Mouse (Mus musculus) intestine, embryonic 16.5 days (tissue): ENCODE measurements at regions not wholly inside any gene's neighbourhood (a gene's known extent, or its start where the extent isn't known, plus 50 kb on each side); places are given as distances from the start of the nearest gene placed in this dataset.

Experiments
- ATAC-seq: fragments of 200-750 bp; cut with Nextera tagmentation; 2 replicates; pipeline ENCODE4 v1.8.0; 2017; ENCODE audit warnings: moderate TSS enrichment, moderate library complexity
- H3K27ac ChIP-seq: fragments of 300-500 bp; sonication (generic); 2 replicates; pipeline ENCODE4 v1.5.1; 2014; ENCODE audit warnings: mild to moderate bottlenecking, low read length
- H3K27me3 ChIP-seq: fragments of 300-500 bp; sonication (generic); replicated peaks from 2 replicates; pipeline ENCODE4 v1.6.1; 2014; ENCODE audit warnings: low read length, control low read depth, mixed read lengths; ENCODE audit not compliant: control insufficient read depth, insufficient read depth
- H3K36me3 ChIP-seq: fragments of 300-500 bp; sonication (generic); 2 replicates; pipeline ENCODE4 v1.6.1; 2014; ENCODE audit warnings: low read length, control low read depth; ENCODE audit not compliant: control insufficient read depth, insufficient read depth
- H3K4me1 ChIP-seq: fragments of 300-500 bp; sonication (generic); 2 replicates; pipeline ENCODE4 v1.6.1; 2014; ENCODE audit warnings: low read length, control low read depth, mixed read lengths; ENCODE audit not compliant: control insufficient read depth, insufficient read depth
- H3K4me2 ChIP-seq: fragments of 300-500 bp; sonication (generic); 2 replicates; pipeline ENCODE4 v1.6.1; 2014; ENCODE audit warnings: low read depth, low read length, control low read depth
- H3K4me3 ChIP-seq: fragments of 300-500 bp; sonication (generic); 2 replicates; pipeline ENCODE4 v1.5.1; 2014; ENCODE audit warnings: mild to moderate bottlenecking, low read length
- H3K9ac ChIP-seq: fragments of 300-500 bp; sonication (generic); 2 replicates; pipeline ENCODE4 v1.6.1; 2014; ENCODE audit warnings: low read depth, low read length
- H3K9me3 ChIP-seq: fragments of 300-500 bp; sonication (generic); 2 replicates; pipeline ENCODE4 v1.6.1; 2016; ENCODE audit warnings: low read length, control low read depth; ENCODE audit not compliant: control insufficient read depth
- WGBS: fragments of 180-500 bp; shearing (Covaris S2); extraction: QIAGEN DNeasy Blood & Tissue Kit; methylation state at CpG from one replicate; pipeline ENCODE4 v1.1.7; 2014; 5-methylcytosine and 5-hydroxymethylcytosine counted together

- no peaks in the 10 kb centered on the region for H3K4me1 ChIP-seq
- H3K4me2 ChIP-seq: no peak overlapping the region
- H3K9me3 ChIP-seq: no peaks in the 10 kb centered on the region
- no peaks in the 10 kb centered on the region for H3K36me3 ChIP-seq
- no peak overlapping the region for H3K4me3 ChIP-seq
- no peak for ATAC-seq
- no peaks in the 10 kb centered on the region for H3K27me3 ChIP-seq
- no peak overlapping the region for H3K27ac ChIP-seq
- H3K9ac ChIP-seq: no peak overlapping the region
- WGBS: 71% methylated on average over 6 of the region's 6 CpGs
Observed at GRCm38 (mm10) chr4:131112536-131112935, 168.4 kb downstream of the Matn1 start.

GRCm38 (mm10) chr4:131113727-131114303 is 169.6 kb downstream of the Matn1 start:
- Histone ChIP-seq H3K9ac (no peak overlapping the region), H3K27ac (no peak overlapping the region), H3K4me2 (no peak overlapping the region), H3K4me1 (no peaks in the 10 kb centered on the region), H3K9me3 (no peaks in the 10 kb centered on the region), H3K27me3 (no peaks in the 10 kb centered on the region), H3K4me3 (no peak overlapping the region), H3K36me3 (no peaks in the 10 kb centered on the region)
- no peak for ATAC-seq
- WGBS: 43% methylated on average over 10 of the region's 10 CpGs

- ATAC-seq: no peak
- Histone ChIP-seq H3K36me3 (no peaks in the 10 kb centered on the region), H3K4me3 (no peak overlapping the region), H3K9me3 (no peaks in the 10 kb centered on the region), H3K27me3 (no peaks in the 10 kb centered on the region), H3K4me2 (no peak overlapping the region), H3K9ac (no peak overlapping the region), H3K27ac (no peak overlapping the region), H3K4me1 (no peaks in the 10 kb centered on the region)
- 12% methylated on average over 5 of the region's 5 CpGs for WGBS
Observed at GRCm38 (mm10) chr4:131115247-131115646, 171.1 kb downstream of the Matn1 start.

GRCm38 (mm10) chr4:131118586-131118985 is 174.4 kb downstream of the Matn1 start:
- H3K36me3 ChIP-seq: no peaks in the 10 kb centered on the region
- H3K4me1 ChIP-seq: no peaks in the 10 kb centered on the region
- no peak overlapping the region for H3K9ac ChIP-seq
- H3K4me2 ChIP-seq: no peak overlapping the region
- 70% methylated on average over 4 of the region's 4 CpGs for WGBS
- ATAC-seq: no peak
- H3K9me3 ChIP-seq: no peaks in the 10 kb centered on the region
- no peak overlapping the region for H3K27ac ChIP-seq
- H3K4me3 ChIP-seq: no peak overlapping the region
- no peaks in the 10 kb centered on the region for H3K27me3 ChIP-seq

- Histone ChIP-seq H3K9me3 (no peaks in the 10 kb centered on the region), H3K36me3 (no peaks in the 10 kb centered on the region), H3K27ac (no peak overlapping the region), H3K4me2 (no peak overlapping the region), H3K9ac (no peak overlapping the region), H3K4me3 (no peak overlapping the region), H3K4me1 (no peaks in the 10 kb centered on the region), H3K27me3 (no peaks in the 10 kb centered on the region)
- 82% methylated on average over 2 of the region's 2 CpGs for WGBS
- no peak for ATAC-seq
Observed at GRCm38 (mm10) chr4:131119621-131120020, 175.4 kb downstream of the Matn1 start.

- Histone ChIP-seq H3K4me2 (no peak overlapping the region), H3K4me1 (no peaks in the 10 kb centered on the region), H3K36me3 (no peaks in the 10 kb centered on the region), H3K4me3 (no peak overlapping the region), H3K9me3 (no peaks in the 10 kb centered on the region), H3K27ac (no peak overlapping the region), H3K27me3 (no peaks in the 10 kb centered on the region), H3K9ac (no peak overlapping the region)
- ATAC-seq: no peak
- WGBS: 91% methylated on average over 5 of the region's 5 CpGs
Observed at GRCm38 (mm10) chr4:131120680-131121079, 176.5 kb downstream of the Matn1 start.

- H3K9ac ChIP-seq: no peak overlapping the region
- no peak overlapping the region for H3K4me3 ChIP-seq
- no peak overlapping the region for H3K27ac ChIP-seq
- H3K27me3 ChIP-seq: no peaks in the 10 kb centered on the region
- H3K4me1 ChIP-seq: no peaks in the 10 kb centered on the region
- WGBS: 42% methylated on average over 7 of the region's 7 CpGs
- no peak overlapping the region for H3K4me2 ChIP-seq
- H3K36me3 ChIP-seq: no peaks in the 10 kb centered on the region
- ATAC-seq: no peak
- H3K9me3 ChIP-seq: no peaks in the 10 kb centered on the region
Observed at GRCm38 (mm10) chr4:131125975-131126374, 181.8 kb downstream of the Matn1 start.

GRCm38 (mm10) chr4:131126901-131127300 is 182.7 kb downstream of the Matn1 start:
- Histone ChIP-seq H3K9ac (no peak overlapping the region), H3K9me3 (no peaks in the 10 kb centered on the region), H3K4me2 (no peak overlapping the region), H3K4me1 (no peaks in the 10 kb centered on the region), H3K36me3 (no peaks in the 10 kb centered on the region), H3K4me3 (no peak overlapping the region), H3K27ac (no peak overlapping the region), H3K27me3 (no peaks in the 10 kb centered on the region)
- ATAC-seq: no peak
- WGBS: 74% methylated on average over 6 of the region's 6 CpGs

GRCm38 (mm10) chr4:131128646-131129045 is 184.5 kb downstream of the Matn1 start:
- Histone ChIP-seq H3K4me2 (no peak overlapping the region), H3K4me3 (no peak overlapping the region), H3K36me3 (no peaks in the 10 kb centered on the region), H3K4me1 (no peaks in the 10 kb centered on the region), H3K27me3 (no peaks in the 10 kb centered on the region), H3K9ac (no peak overlapping the region), H3K27ac (no peak overlapping the region), H3K9me3 (no peaks in the 10 kb centered on the region)
- WGBS: 44% methylated on average over 3 of the region's 3 CpGs
- no peak for ATAC-seq

- H3K27ac ChIP-seq: no peak overlapping the region
- no peaks in the 10 kb centered on the region for H3K36me3 ChIP-seq
- no peak overlapping the region for H3K4me2 ChIP-seq
- no peak overlapping the region for H3K9ac ChIP-seq
- H3K4me3 ChIP-seq: no peak overlapping the region
- H3K9me3 ChIP-seq: no peaks in the 10 kb centered on the region
- no peak for ATAC-seq
- no peaks in the 10 kb centered on the region for H3K4me1 ChIP-seq
- H3K27me3 ChIP-seq: no peaks in the 10 kb centered on the region
- 11% methylated on average over 1 of the region's 1 CpGs for WGBS
Observed at GRCm38 (mm10) chr4:131132201-131132600, 188.0 kb downstream of the Matn1 start.
